Mouse (Mus musculus) left cerebral cortex, adult 8-10 months (tissue): ENCODE measurements around the gene Coro7. TPM values are rescaled to one million over a fixed set of nuclear protein-coding genes. Genes with fewer than 3 reads are reported as not detected.

ENCODE experiments used
- DNase-seq, 2 experiments: peaks; one replicate each; pipeline ENCODE4 v3.0.0; 2022; ENCODE audit warnings: low spot score in 2 of 2
- total RNA-seq, 4 experiments: library from RNA; stranded (reverse); gene quantifications; 2 replicates each; pipeline ENCODE4 v1.2.4; 2022

Gene Coro7
- total RNA-seq, 4 experiments from 2014 or later = 88.7 to 98.8 (median 95.6) TPM

DNA sequence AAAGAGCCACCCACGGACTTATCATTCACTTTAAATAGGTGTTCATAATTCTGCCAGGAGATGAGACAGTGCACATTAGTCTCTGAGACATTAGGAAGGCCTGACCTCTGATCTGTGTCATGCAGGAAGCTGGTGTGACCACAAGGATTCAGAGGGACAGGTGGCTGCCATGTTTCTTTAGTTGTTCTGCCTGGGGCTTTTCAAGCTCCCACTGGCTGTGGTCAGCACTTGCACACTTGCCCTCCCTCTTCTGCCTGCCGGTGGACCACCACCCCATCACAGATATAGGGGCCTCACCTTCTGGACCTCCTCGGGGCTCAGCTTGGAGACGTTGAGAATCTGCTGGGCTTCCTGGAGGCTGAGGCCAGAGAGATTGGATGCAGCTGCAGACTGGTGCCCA, 62.7 kb downstream of the Coro7 start:
- no peak for DNase-seq

DNA sequence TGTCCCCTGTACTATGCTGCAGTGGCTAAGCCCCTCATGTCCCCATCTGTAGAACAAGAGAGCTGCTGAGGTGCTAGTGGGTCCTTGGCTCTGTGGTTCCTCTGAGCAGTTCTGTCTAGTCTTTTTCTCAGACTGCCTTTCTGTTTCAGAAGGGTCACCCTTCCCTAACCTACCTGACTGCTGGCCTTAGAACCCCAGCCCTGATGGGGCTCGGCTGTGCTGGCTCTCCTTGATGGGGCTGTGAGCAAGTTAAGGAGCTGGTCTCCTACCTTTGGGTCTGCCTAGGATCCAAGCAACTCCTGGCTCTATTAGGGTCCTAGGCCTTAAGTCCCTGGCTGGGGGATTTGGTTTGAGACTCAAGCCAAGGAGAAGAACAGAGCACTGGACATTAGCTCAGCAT, 64.3 kb downstream of the Coro7 start:
- DNase-seq = no peak

DNA sequence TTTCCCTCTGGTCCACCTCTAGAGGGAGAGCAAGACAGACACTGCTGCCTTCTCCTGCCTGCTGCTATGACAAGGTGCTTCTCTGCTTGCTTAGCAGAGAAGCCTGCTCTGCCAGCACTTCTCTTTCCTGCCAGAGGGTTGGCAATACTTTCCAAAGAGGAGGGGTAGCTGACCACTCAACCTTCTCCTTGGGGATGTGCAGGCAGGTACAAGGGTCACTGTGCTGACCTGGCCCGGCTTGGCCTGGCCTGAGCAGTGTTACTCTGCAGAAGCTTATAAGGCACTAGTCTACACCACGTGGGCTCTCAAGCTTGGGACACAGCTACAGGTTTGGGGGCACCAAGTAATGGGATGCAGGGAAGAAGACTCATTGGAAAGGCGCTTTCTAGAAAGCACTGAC, 64.9 kb downstream of the Coro7 start:
- no peak for DNase-seq

- DNase-seq = no peak
These were observed 65.8 kb downstream of the Coro7 start for GRCm38 (mm10) chr16:4613736-4614135.

GRCm38 (mm10) chr16:4611676-4612075, 67.9 kb downstream of the Coro7 start:
- no peak for DNase-seq

DNA sequence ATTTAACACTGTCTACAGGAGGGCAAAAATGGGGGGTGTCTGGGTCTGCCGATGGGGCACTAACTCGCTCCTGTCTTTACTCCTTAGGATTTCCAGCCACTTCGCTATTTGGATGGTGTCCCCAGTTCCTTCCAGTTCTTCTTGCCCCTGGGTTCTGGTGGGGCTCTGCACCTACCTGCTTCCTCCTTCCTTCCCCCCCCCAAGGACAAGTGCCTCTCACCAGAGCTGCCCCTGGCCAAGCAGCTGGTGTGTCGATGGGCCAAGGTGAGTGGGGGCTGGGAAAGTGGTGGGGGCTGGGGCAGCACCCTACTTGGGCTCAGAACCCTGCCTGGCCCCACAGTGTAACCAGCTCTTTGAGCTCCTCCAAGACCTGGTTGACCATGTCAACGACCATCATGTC, 68.4 kb downstream of the Coro7 start:
- no peak for DNase-seq

DNA sequence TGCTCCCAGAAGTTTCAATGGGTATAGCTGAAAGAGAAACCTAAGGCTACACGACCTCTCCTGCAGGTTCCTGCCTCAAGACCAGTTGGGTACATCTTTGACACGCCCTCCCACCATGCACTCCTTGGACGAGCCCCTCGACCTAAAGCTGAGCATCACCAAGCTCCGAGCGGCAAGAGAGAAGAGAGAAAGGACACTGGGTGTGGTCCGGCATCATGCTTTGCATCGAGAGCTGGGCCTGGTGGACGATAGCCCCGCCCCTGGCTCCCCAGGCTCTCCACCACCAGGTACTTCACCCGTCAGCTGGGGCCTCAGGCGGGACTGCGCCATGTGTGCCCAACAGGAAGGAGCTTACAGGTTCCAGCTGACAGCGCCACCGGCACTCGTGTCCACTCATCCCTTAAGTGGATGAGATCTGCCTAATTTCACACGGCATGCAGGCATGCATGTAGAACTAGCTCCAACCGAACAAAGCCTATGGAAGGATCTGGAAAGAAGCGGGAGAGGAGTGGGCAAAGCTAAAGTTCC, 71.0 kb downstream of the Coro7 start:
- DNase-seq = no peak

- no peak for DNase-seq
These were observed 71.6 kb downstream of the Coro7 start for GRCm38 (mm10) chr16:4607818-4608531.

DNA sequence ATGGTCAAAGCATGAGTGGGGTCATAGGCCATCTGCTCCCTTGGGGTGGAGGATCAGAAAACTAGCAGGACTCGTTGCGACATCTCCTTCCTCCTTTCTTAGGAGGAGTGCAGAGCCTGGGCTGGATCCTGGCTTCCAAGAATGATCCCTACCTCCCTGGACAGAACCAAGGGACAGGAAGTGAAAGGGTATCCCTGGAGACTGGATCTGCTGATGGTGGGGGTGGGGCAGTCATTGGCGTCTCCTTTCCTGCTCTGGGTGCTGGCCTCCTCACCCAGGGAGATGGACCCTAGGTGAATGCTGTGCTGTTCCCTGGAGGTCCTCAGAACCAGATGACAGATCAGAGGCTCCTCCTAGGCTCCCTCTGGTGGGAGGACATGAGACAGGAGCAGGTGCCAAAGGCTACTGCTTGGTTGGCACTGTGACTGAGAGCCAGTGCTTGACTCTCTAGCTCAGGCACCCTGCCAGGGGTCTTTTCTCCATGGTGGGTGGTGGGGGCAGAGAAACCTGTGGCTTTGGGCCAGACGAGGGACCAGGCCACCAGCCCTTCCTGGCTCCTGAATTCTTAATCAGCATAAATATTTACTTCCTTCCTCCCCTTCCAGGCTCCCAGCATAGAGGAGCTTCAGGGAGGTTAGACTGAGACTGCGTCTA, 73.0 kb downstream of the Coro7 start:
- DNase-seq = no peak

- DNase-seq = no peak
These were observed 74.0 kb downstream of the Coro7 start for GRCm38 (mm10) chr16:4605514-4606131.

GRCm38 (mm10) chr16:4604293-4604837, 75.2 kb downstream of the Coro7 start:
- no peak for DNase-seq

DNA sequence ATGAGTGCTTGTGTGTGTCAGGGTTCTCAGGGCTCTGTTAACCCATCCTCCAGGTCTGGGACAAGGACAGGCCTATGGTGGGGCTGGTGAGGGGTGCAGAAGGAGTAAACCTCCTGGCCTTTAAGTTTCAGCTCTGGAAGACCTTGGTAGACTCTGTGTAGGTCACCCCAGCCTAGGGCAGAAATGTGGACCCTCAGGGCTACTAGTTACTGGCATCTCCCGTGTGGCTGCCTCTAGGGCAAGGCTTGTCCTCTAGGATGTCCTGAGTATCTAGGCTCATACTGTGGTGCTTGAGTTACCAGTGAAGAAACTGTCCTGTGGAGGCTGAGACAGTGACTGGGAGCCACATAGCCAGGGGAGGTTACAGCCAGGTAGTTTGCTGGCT, 76.1 kb downstream of the Coro7 start:
- no peak for DNase-seq

GRCm38 (mm10) chr16:4602766-4603452, 76.7 kb downstream of the Coro7 start:
- no peak for DNase-seq

- no peak for DNase-seq
These were observed 77.4 kb downstream of the Coro7 start for GRCm38 (mm10) chr16:4602189-4602588.

DNA sequence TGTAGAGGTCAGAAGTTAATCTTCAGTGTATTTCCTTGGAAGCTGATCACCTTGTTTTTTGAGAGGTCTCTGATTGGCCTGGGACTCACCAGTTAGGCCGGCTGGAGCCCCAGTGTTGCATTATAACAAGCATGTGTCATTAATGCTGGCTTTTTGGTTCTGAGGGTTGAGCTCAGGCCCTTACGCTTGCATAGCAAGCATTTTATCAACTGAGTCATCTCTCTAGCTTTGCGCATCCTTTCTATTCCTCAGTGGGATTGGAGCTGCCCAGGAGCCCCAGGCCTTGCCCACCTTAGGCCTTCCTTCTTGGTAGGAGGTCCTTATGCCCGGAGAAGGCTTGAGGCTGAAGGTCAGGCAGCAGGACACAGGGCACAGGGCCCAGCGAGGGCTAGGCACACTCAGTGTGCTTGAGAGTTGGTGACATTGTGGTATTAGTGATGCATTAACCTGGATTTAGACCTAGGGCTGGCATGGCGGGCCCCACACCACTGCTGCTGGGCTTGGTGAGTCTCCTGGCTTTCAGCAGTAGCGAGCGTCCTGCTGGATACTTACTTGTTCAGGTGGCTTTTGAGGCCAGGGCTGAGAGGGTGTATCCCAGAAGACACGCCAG, 78.8 kb downstream of the Coro7 start:
- no peak for DNase-seq

DNA sequence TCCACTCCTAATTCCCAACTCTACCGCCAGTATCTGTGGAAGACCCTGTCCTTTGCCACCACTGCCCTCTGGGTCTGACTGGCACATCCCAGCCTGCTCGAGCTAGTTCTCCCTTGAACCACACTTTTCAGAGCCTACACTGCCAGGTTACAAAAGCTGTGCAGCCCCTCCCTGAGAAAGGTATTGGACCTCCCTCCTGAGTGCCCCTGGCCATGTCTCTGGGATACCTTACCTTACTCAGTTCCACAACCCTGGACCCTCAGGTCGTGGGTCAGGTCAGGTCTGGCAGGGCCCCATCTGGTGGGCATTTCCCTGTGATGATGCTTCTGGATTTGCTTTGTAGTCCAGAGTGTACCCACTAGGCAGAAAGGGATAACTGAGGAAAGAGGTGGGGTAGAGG, 80.0 kb downstream of the Coro7 start:
- DNase-seq = no peak

GRCm38 (mm10) chr16:4598891-4599543, 80.6 kb downstream of the Coro7 start:
- DNase-seq = no peak

DNA sequence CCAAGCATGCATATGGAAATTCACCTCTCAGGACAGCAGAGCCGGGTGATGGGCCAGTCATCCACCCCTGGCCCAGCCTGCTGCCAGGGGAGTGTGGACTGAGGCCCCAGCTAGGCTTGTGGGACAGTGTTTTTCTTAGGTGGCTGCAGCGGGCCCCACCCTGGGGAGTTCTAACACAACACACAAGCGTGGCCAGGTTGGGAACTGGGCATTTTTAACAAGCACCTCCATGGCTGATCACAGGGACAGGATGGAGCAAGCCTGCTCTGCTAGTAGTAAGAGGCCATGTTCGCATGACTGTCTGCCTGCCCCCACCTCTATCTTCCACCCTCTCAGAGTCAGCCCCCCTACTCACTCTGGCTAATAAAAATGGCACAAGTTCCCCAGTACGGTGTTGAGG, 81.5 kb downstream of the Coro7 start:
- DNase-seq = no peak

- DNase-seq = no peak
These were observed 82.3 kb downstream of the Coro7 start for GRCm38 (mm10) chr16:4597296-4597695.

- no peak for DNase-seq
These were observed 82.7 kb downstream of the Coro7 start for GRCm38 (mm10) chr16:4596836-4597235.
